Mouse (Mus musculus) intestine, postnatal 0 days (tissue): ENCODE results near the gene Basp1. TPM values are rescaled to one million over a fixed set of nuclear protein-coding genes. Genes with fewer than 3 reads are reported as not detected.

Source experiments
- ATAC-seq: fragments of 200-750 bp; cut with Nextera tagmentation; 2 replicates; pipeline ENCODE4 v1.8.0; 2017; ENCODE audit warnings: mild to moderate bottlenecking, moderate TSS enrichment, moderate library complexity
- H3K27ac ChIP-seq: fragments of 300-500 bp; sonication (generic); 2 replicates; pipeline ENCODE4 v1.5.1; 2014; ENCODE audit warnings: mild to moderate bottlenecking, low read depth, low read length, moderate library complexity
- H3K27me3 ChIP-seq: fragments of 300-500 bp; sonication (generic); replicated peaks from 2 replicates; pipeline ENCODE4 v1.6.1; 2014; ENCODE audit warnings: low read length, mixed read lengths; ENCODE audit not compliant: control insufficient read depth, insufficient read depth
- H3K36me3 ChIP-seq: fragments of 300-500 bp; sonication (generic); 2 replicates; pipeline ENCODE4 v1.6.1; 2014; ENCODE audit warnings: mild to moderate bottlenecking, moderate library complexity; ENCODE audit not compliant: control insufficient read depth, insufficient read depth
- H3K4me1 ChIP-seq: fragments of 300-500 bp; sonication (generic); replicated peaks from 2 replicates; pipeline ENCODE4 v1.6.1; 2014; ENCODE audit warnings: antibody characterized with exemption, low read length, mixed read lengths; ENCODE audit not compliant: control insufficient read depth, insufficient read depth
- H3K4me2 ChIP-seq: fragments of 300-500 bp; sonication (generic); replicated peaks from 2 replicates; pipeline ENCODE4 v1.6.1; 2014; ENCODE audit warnings: low read depth, mild to moderate bottlenecking, moderate library complexity
- H3K4me3 ChIP-seq: fragments of 300-500 bp; sonication (generic); 2 replicates; pipeline ENCODE4 v1.5.1; 2014; ENCODE audit warnings: low read depth, low read length
- H3K9ac ChIP-seq: fragments of 300-500 bp; sonication (generic); 2 replicates; pipeline ENCODE4 v1.6.1; 2014; ENCODE audit warnings: mild to moderate bottlenecking, low read depth, low read length
- H3K9me3 ChIP-seq: fragments of 300-500 bp; sonication (generic); 2 replicates; pipeline ENCODE4 v1.6.1; 2016; ENCODE audit warnings: mixed run types; ENCODE audit not compliant: control insufficient read depth
- CTCF ChIP-seq: sonication (generic); IDR thresholded peaks from 2 replicates; pipeline ENCODE4 v1.5.1; 2016; ENCODE audit warnings: low read depth, mild to moderate bottlenecking, control low read depth, antibody characterized with exemption, moderate library complexity
- WGBS: fragments of 180-500 bp; shearing (Covaris S2); extraction: QIAGEN DNeasy Blood & Tissue Kit; methylation state at CpG from one replicate; pipeline ENCODE4 v1.1.7; 2014; 5-methylcytosine and 5-hydroxymethylcytosine counted together
- polyA plus RNA-seq: library from polyadenylated mRNA; unstranded; fragments of >200 nt; fragmentation: Nextera tagmentation; extraction: Ambion mirVana; gene quantifications from 2 replicates; pipeline ENCODE4 v1.2.1, GENCODE M21; 2015

The Basp1 gene
- polyA plus RNA-seq, 1 experiment from 2014 or later, result 14.1 TPM

GRCm38 (mm10) chr15:25354738-25355137 is 58.8 kb downstream of the Basp1 start:
- no peaks in the 10 kb centered on the region for H3K4me1 ChIP-seq
- no peaks in the 10 kb centered on the region for H3K36me3 ChIP-seq
- H3K4me3 ChIP-seq, result no peak overlapping the region
- 72% methylated on average over 6 of the region's 6 CpGs for WGBS
- no peak overlapping the region for H3K9ac ChIP-seq
- no peak for ATAC-seq
- H3K27me3 ChIP-seq, result no peaks in the 10 kb centered on the region
- H3K4me2 ChIP-seq, result no peak overlapping the region
- H3K27ac ChIP-seq, result no peak overlapping the region
- no peaks in the 10 kb centered on the region for H3K9me3 ChIP-seq
- no peak for TF ChIP-seq CTCF

- no peak for TF ChIP-seq CTCF
- WGBS, result 56% methylated on average over 6 of the region's 6 CpGs
- Histone ChIP-seq H3K36me3 (no peaks in the 10 kb centered on the region), H3K4me3 (no peak overlapping the region), H3K4me1 (no peaks in the 10 kb centered on the region), H3K9me3 (no peaks in the 10 kb centered on the region), H3K9ac (no peak overlapping the region), H3K4me2 (no peak overlapping the region), H3K27ac (no peak overlapping the region), H3K27me3 (no peaks in the 10 kb centered on the region)
- ATAC-seq, result no peak
These were observed 60.1 kb downstream of the Basp1 start for GRCm38 (mm10) chr15:25353498-25353897.

DNA sequence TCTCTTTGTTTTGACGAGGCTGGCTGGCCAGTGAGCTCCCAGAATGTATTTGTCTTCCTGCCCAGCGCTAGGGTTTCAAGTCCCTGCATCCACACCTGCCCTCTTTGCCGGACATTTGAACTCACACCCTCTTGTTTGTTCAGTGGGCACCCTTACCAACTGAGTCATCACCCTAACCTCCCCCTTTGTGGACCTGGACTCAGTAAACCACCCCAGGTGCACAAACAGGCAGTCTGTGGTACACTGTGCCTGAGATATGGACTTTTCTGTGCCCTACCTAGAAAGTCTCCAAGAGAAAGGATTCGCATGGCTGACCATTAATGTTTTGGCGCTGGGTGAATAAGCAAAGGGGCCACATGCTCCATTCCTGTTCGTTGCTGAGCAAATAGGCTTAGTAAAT is 70.3 kb downstream of the Basp1 start:
- Histone ChIP-seq H3K4me2 (no peak overlapping the region), H3K27me3 (no peaks in the 10 kb centered on the region), H3K27ac (no peak overlapping the region), H3K9me3 (no peaks in the 10 kb centered on the region), H3K4me3 (no peak overlapping the region), H3K9ac (no peak overlapping the region), H3K36me3 (no peaks in the 10 kb centered on the region), H3K4me1 (no peaks in the 10 kb centered on the region)
- WGBS, result 67% methylated on average over 6 of the region's 6 CpGs
- ATAC-seq, result no peak
- TF ChIP-seq CTCF, result no peak

DNA sequence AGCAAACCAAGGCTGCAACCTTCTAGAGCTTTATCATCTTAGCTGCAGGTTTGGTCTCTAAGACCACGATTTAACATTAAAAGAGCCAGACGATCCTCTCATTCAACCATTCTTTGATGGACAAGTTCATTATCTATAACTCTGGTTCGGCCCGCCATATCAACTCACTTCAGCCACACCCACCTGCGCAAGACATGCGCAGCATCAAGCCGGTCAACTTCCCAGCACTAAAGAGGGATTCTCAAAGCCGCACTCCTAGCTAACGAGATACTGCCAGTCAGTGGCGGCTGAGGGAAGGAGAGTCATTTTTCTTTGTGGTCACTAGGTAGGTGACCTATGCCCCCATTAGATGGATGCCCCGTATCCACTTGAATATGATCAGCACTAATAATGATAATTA is 78.3 kb downstream of the Basp1 start:
- Histone ChIP-seq H3K27ac (no peak overlapping the region), H3K4me2 (no peak overlapping the region), H3K4me1 (no peaks in the 10 kb centered on the region), H3K4me3 (no peak overlapping the region), H3K36me3 (no peaks in the 10 kb centered on the region), H3K9me3 (no peaks in the 10 kb centered on the region), H3K9ac (no peak overlapping the region), H3K27me3 (no peaks in the 10 kb centered on the region)
- no peak for TF ChIP-seq CTCF
- 89% methylated on average over 11 of the region's 11 CpGs for WGBS
- ATAC-seq, result no peak

DNA sequence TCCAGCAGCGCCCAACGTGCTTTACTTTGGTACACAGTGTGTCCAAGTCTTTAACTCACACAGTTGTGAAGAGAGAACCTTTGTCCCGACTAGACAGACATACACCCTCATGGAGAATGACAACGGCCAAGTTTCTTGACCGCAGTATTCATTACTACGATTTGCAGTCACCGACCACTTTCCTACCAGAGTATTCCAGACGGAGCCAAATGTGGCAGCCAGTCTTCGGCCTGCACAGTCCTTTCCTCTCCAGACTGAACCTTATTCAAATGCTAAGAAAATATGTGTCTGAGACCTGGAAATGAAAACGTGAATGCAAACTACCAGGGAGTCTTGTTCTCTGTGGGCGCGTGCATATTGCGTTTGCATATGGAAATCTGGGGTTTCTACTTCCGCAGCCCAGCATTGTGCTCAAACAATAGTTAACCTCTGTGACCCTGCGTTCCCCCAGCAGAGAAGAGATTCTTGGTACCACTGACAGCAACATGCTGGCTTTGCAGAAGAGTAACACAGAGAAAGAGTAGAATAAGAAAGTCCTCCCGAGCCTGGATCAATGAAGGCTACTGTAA is 81.6 kb downstream of the Basp1 start:
- H3K4me3 ChIP-seq, result no peak overlapping the region
- no peak for TF ChIP-seq CTCF
- no peaks in the 10 kb centered on the region for H3K27me3 ChIP-seq
- H3K27ac ChIP-seq, result no peak overlapping the region
- ATAC-seq, result no peak
- no peaks in the 10 kb centered on the region for H3K4me1 ChIP-seq
- H3K9me3 ChIP-seq, result no peaks in the 10 kb centered on the region
- no peak overlapping the region for H3K4me2 ChIP-seq
- no peak overlapping the region for H3K9ac ChIP-seq
- 67% methylated on average over 16 of the region's 16 CpGs for WGBS
- H3K36me3 ChIP-seq, result no peaks in the 10 kb centered on the region

- no peaks in the 10 kb centered on the region for H3K36me3 ChIP-seq
- no peaks in the 10 kb centered on the region for H3K9me3 ChIP-seq
- no peaks in the 10 kb centered on the region for H3K4me1 ChIP-seq
- no peak for ATAC-seq
- no peak for TF ChIP-seq CTCF
- no peaks in the 10 kb centered on the region for H3K27me3 ChIP-seq
- 71% methylated on average over 4 of the region's 4 CpGs for WGBS
- H3K4me3 ChIP-seq, result no peak overlapping the region
- H3K27ac ChIP-seq, result no peak overlapping the region
- H3K9ac ChIP-seq, result no peak overlapping the region
- H3K4me2 ChIP-seq, result no peak overlapping the region
These were observed 82.6 kb downstream of the Basp1 start for GRCm38 (mm10) chr15:25330946-25331345.

DNA sequence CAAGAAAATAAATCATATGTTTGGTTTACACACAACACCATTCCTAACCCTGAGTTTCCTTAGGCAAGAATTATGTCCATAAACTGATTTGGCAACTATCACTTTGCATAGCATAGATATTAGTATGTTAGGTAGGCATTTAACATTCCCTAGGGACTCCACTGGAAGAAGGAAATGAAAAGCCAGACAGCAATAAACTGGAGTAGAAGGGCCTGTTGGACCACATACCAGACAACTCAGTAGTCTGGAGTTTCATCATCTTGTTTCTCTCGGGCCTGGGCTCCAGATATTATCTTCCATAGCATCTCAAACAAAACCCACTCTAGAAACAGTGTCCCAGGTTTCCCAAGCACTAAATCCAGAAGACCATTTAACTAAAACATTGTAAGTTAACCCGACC is 91.0 kb downstream of the Basp1 start:
- Histone ChIP-seq H3K4me3 (no peak overlapping the region), H3K36me3 (no peaks in the 10 kb centered on the region), H3K9me3 (no peaks in the 10 kb centered on the region), H3K27ac (no peak overlapping the region), H3K4me1 (no peaks in the 10 kb centered on the region), H3K27me3 (no peaks in the 10 kb centered on the region), H3K9ac (no peak overlapping the region), H3K4me2 (no peak overlapping the region)
- no peak for ATAC-seq
- 54% methylated on average over 2 of the region's 2 CpGs for WGBS
- no peak for TF ChIP-seq CTCF
